Mouse (Mus musculus) hindbrain, embryonic 14.5 days (tissue): ENCODE data around the gene Slc9a5. TPM values are rescaled to one million over a fixed set of nuclear protein-coding genes. Genes with fewer than 3 reads are reported as not detected.

Experiments used
- ATAC-seq: fragments of 200-750 bp; cut with Nextera tagmentation; 2 replicates; pipeline ENCODE4 v1.8.0; 2017; ENCODE audit warnings: moderate number of reproducible peaks, mild to moderate bottlenecking, moderate TSS enrichment, moderate library complexity; ENCODE audit not compliant: low FRiP score
- DNase-seq: peaks from one replicate; pipeline ENCODE4 v3.0.0-alpha.2; 2015; ENCODE audit warnings: low spot score
- H3K27ac ChIP-seq: fragments of 300-500 bp; sonication (generic); 2 replicates; pipeline ENCODE4 v1.5.1; 2014; ENCODE audit warnings: mild to moderate bottlenecking, moderate library complexity
- H3K27me3 ChIP-seq: fragments of 300-500 bp; sonication (generic); 2 replicates; pipeline ENCODE4 v1.6.1; 2014; ENCODE audit warnings: mild to moderate bottlenecking, low read length, mixed read lengths; ENCODE audit not compliant: control insufficient read depth, insufficient read depth
- H3K36me3 ChIP-seq: fragments of 300-500 bp; sonication (generic); replicated peaks from 2 replicates; pipeline ENCODE4 v1.6.1; 2014; ENCODE audit not compliant: control insufficient read depth, insufficient read depth
- H3K4me1 ChIP-seq: fragments of 300-500 bp; sonication (generic); replicated peaks from 2 replicates; pipeline ENCODE4 v1.6.1; 2014; ENCODE audit warnings: antibody characterized with exemption, low read length, mixed read lengths; ENCODE audit not compliant: control insufficient read depth, insufficient read depth
- H3K4me2 ChIP-seq: fragments of 300-500 bp; sonication (generic); replicated peaks from 2 replicates; pipeline ENCODE4 v1.6.1; 2014; ENCODE audit warnings: mild to moderate bottlenecking, moderate library complexity
- H3K4me3 ChIP-seq: fragments of 300-500 bp; sonication (generic); replicated peaks from 2 replicates; pipeline ENCODE4 v1.5.1; 2014; ENCODE audit warnings: mild to moderate bottlenecking, low read length
- H3K9ac ChIP-seq: fragments of 300-500 bp; sonication (generic); 2 replicates; pipeline ENCODE4 v1.6.1; 2014
- H3K9me3 ChIP-seq: fragments of 300-500 bp; sonication (generic); 2 replicates; pipeline ENCODE4 v1.6.1; 2016; ENCODE audit warnings: low read length; ENCODE audit not compliant: control insufficient read depth
- WGBS: fragments of 180-500 bp; shearing (Covaris S2); extraction: QIAGEN DNeasy Blood & Tissue Kit; methylation state at CpG from one replicate; pipeline ENCODE4 v1.1.7; 2014; 5-methylcytosine and 5-hydroxymethylcytosine counted together
- microRNA counts: library from miRNA; unstranded; fragments of <30 nt; microRNA quantifications from one replicate; lab custom pipeline; 2016
- microRNA-seq: library from miRNA; unstranded; fragments of <30 nt; microRNA quantifications from one replicate; pipeline ENCODE4, GENCODE M21; 2016
- polyA plus RNA-seq: library from polyadenylated mRNA; unstranded; fragments of >200 nt; fragmentation: Nextera tagmentation; extraction: Ambion mirVana; gene quantifications from 2 replicates; pipeline ENCODE4 v1.2.1, GENCODE M21; 2014

The Slc9a5 gene
- polyA plus RNA-seq, 1 experiment from 2014 or later, result 11.4 TPM

- H3K4me1 ChIP-seq, result peaks cover 2% of the 10 kb centered on the region; the same call in 1 of the 2 replicates
- H3K27me3 ChIP-seq, result 0 out of 2 replicates have a peak, but pooled peaks cover 3% of the 10 kb centered on the region
- no peak overlapping the region for H3K27ac ChIP-seq
- H3K9ac ChIP-seq, result no peak overlapping the region
- no peak overlapping the region for H3K4me2 ChIP-seq
- no peaks in the 10 kb centered on the region for H3K9me3 ChIP-seq
- DNase-seq (no peak), ATAC-seq (no peak)
- 71% methylated on average over 7 of the region's 7 CpGs for WGBS
- no peaks in the 10 kb centered on the region for H3K36me3 ChIP-seq
- no peak overlapping the region for H3K4me3 ChIP-seq
Observed at GRCm38 (mm10) chr8:105408331-105408730, 59.7 kb downstream of the Slc9a5 start.

- WGBS, result 95% methylated on average over 6 of the region's 6 CpGs
- no peaks in the 10 kb centered on the region for H3K36me3 ChIP-seq
- H3K4me3 ChIP-seq, result no peak overlapping the region
- no peak overlapping the region for H3K9ac ChIP-seq
- no peak overlapping the region for H3K27ac ChIP-seq
- ATAC-seq (no peak), DNase-seq (no peak)
- peaks cover 7% of the 10 kb centered on the region; the same call in 1 of the 2 replicates for H3K4me1 ChIP-seq
- no peaks in the 10 kb centered on the region for H3K9me3 ChIP-seq
- peaks cover 17% of the 10 kb centered on the region for H3K27me3 ChIP-seq
- no peak overlapping the region for H3K4me2 ChIP-seq
Observed at GRCm38 (mm10) chr8:105409947-105410346, 61.3 kb downstream of the Slc9a5 start.

- Histone ChIP-seq H3K4me1 (peaks cover 7% of the 10 kb centered on the region; the same call in 1 of the 2 replicates), H3K9me3 (no peaks in the 10 kb centered on the region), H3K36me3 (no peaks in the 10 kb centered on the region), H3K9ac (0 out of 2 replicates have a peak within 1 kb of the TSS, but pooled peaks have one; percentile 24), H3K4me3 (peak within 1 kb of the TSS; percentile 29), H3K27me3 (peaks cover 17% of the 10 kb centered on the region), H3K27ac (no peak within 1 kb of the TSS), H3K4me2 (peak within 1 kb of the TSS; percentile 57)
- peak; percentile 36 for DNase-seq
- 0 out of 2 replicates have a peak, but pooled peaks have one; percentile 51 for ATAC-seq
- WGBS, result under 1% methylated on average over 34 of the region's 34 CpGs
Observed at GRCm38 (mm10) chr8:105413391-105413790, 64.7 kb downstream of the Slc9a5 start, which contains the start of the genes Kctd19 and Lrrc36. Gene Kctd19 (minus strand): TSS chr8:105413502. Gene Lrrc36 (plus strand): TSS chr8:105413571.

- no peak overlapping the region for H3K4me2 ChIP-seq
- ATAC-seq (no peak), DNase-seq (no peak)
- H3K27me3 ChIP-seq, result peaks cover 8% of the 10 kb centered on the region; the same call in 1 of the 2 replicates
- no peaks in the 10 kb centered on the region for H3K9me3 ChIP-seq
- no peak overlapping the region for H3K9ac ChIP-seq
- 74% methylated on average over 2 of the region's 2 CpGs for WGBS
- H3K4me1 ChIP-seq, result no peaks in the 10 kb centered on the region
- H3K36me3 ChIP-seq, result no peaks in the 10 kb centered on the region
- H3K27ac ChIP-seq, result no peak overlapping the region
- H3K4me3 ChIP-seq, result no peak overlapping the region
Observed at GRCm38 (mm10) chr8:105418992-105419391, 70.3 kb downstream of the Slc9a5 start.

MicroRNA genes within 50 kb of the gene (microRNA counts, 519-probe panel; counts per million panel counts)
- microRNA mmu-miR-328 (lab: Ali Mortazavi, UCI), result 4,013 counts per million, percentile 28 among the panel's probes with 10 or more counts

Small RNA genes lying within 50 kb of the gene (microRNA-seq; reads per million reads assigned to microRNA genes)
- gene Gm27320 (not detected), gene Mir328 (351 reads per million, percentile 67 among the genes with 10 or more reads in this experiment)

Other genes starting within 250 kb of the Slc9a5 start
- 0.08 TPM in 1 of 2 replicates, not detected in the other for gene Ces4a, start 217.0 kb upstream of the Slc9a5 start, polyA plus RNA-seq
- 34.1 and 41.7 TPM in 2 replicates for gene Cbfb, start 178.2 kb upstream of the Slc9a5 start, polyA plus RNA-seq
- 33.1 and 38.1 TPM in 2 replicates for gene D230025D16Rik, start 123.7 kb upstream of the Slc9a5 start, polyA plus RNA-seq
- 8.7 and 11.5 TPM in 2 replicates for gene B3gnt9, start 93.7 kb upstream of the Slc9a5 start, polyA plus RNA-seq
- 15.2 and 17.4 TPM in 2 replicates for gene Tradd, start 84.2 kb upstream of the Slc9a5 start, polyA plus RNA-seq
- 1.2 and 2.0 TPM in 2 replicates for gene Fbxl8, start 84.2 kb upstream of the Slc9a5 start, polyA plus RNA-seq
- 0.63 and 0.79 TPM in 2 replicates for gene Hsf4, start 79.0 kb upstream of the Slc9a5 start, polyA plus RNA-seq
- gene Nol3, start 72.7 kb upstream of the Slc9a5 start, polyA plus RNA-seq, result 4.0 and 4.3 TPM in 2 replicates
- gene 4931428F04Rik, start 59.0 kb upstream of the Slc9a5 start, polyA plus RNA-seq, result 101 and 120 TPM in 2 replicates
- 9.5 and 12.2 TPM in 2 replicates for gene Exoc3l, start 52.7 kb upstream of the Slc9a5 start, polyA plus RNA-seq
- 43.5 and 48.2 TPM in 2 replicates for gene E2f4, start 51.2 kb upstream of the Slc9a5 start, polyA plus RNA-seq
- gene Elmo3, start 43.2 kb upstream of the Slc9a5 start, polyA plus RNA-seq, result 1.1 and 1.6 TPM in 2 replicates
- 0.46 and 0.92 TPM in 2 replicates for gene Lrrc29, start 22.6 kb upstream of the Slc9a5 start, polyA plus RNA-seq
- gene Tmem208, start 22.5 kb upstream of the Slc9a5 start, polyA plus RNA-seq, result 141 and 147 TPM in 2 replicates
- gene Fhod1, start 890 bp upstream of the Slc9a5 start, polyA plus RNA-seq, result 0.58 and 0.70 TPM in 2 replicates
- gene Plekhg4, start 24.4 kb downstream of the Slc9a5 start, polyA plus RNA-seq, result 1.8 and 2.6 TPM in 2 replicates
- 0.10 TPM in 1 of 2 replicates, not detected in the other for gene Kctd19, start 64.7 kb downstream of the Slc9a5 start, polyA plus RNA-seq
- gene Lrrc36, start 64.7 kb downstream of the Slc9a5 start, polyA plus RNA-seq, result 0.44 and 0.78 TPM in 2 replicates
- gene Tppp3, start 122.7 kb downstream of the Slc9a5 start, polyA plus RNA-seq, result 204 and 207 TPM in 2 replicates
- gene Zdhhc1, start 148.1 kb downstream of the Slc9a5 start, polyA plus RNA-seq, result 32.7 and 33.1 TPM in 2 replicates
- 6.1 and 7.0 TPM in 2 replicates for gene Hsd11b2, start 169.9 kb downstream of the Slc9a5 start, polyA plus RNA-seq
- 231 and 245 TPM in 2 replicates for gene Atp6v0d1, start 217.2 kb downstream of the Slc9a5 start, polyA plus RNA-seq